Mouse (Mus musculus) left cerebral cortex, postnatal 4 days (tissue): Measurements from ENCODE around the gene Gm10160. TPM values are rescaled to one million over a fixed set of nuclear protein-coding genes. Genes with fewer than 3 reads are reported as not detected.
A peak's percentile ranks its signal among the peaks of the same experiment; 100 is the strongest.

Source experiments
- DNase-seq: peaks from one replicate; pipeline ENCODE4 v3.0.0-alpha.2; 2022
- intact Hi-C: fragments of 180-260 bp; cut with DNase I; formaldehyde crosslinking; loops from one replicate; pipeline ENCODE4 v1.15.1; 2025
- total RNA-seq, 2 experiments: library from RNA; stranded (reverse); gene quantifications; 2 replicates each; pipeline ENCODE4 v1.2.3; 2021

The Gm10160 gene
- total RNA-seq, 2 experiments from 2014 or later = not detected

DNA sequence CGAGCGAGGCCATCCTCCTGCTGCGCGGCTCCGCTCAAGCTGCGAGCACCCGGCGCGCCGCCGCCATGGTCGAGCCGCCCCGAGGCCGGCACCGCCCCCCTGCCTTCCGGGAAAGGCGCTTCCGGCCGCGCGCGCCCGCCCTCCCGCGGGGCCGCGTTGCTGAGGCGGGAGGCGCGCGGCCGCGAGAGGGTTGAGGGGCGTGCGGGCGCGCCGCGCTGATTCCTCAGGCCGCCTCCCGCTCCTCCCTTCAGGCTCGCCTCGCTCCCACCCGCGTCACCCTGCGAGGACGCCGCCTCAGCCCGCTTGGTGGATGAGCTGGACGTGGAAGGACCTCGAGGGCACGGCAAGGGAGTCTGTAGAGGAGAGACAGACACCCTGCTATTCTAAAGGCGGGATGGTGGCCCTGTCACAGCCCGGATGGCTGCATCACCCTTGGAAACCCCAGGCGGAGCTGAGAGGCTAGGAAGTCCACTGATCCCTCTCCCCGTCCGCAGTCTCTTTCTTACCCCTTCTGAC is 26.2 kb downstream of the Gm10160 start, which contains the start of gene Btbd1:
Gene Btbd1, minus strand, starts transcription at position 53 of the 516 bp plus-strand sequence.
- intact Hi-C loops = no loop called here

DNA sequence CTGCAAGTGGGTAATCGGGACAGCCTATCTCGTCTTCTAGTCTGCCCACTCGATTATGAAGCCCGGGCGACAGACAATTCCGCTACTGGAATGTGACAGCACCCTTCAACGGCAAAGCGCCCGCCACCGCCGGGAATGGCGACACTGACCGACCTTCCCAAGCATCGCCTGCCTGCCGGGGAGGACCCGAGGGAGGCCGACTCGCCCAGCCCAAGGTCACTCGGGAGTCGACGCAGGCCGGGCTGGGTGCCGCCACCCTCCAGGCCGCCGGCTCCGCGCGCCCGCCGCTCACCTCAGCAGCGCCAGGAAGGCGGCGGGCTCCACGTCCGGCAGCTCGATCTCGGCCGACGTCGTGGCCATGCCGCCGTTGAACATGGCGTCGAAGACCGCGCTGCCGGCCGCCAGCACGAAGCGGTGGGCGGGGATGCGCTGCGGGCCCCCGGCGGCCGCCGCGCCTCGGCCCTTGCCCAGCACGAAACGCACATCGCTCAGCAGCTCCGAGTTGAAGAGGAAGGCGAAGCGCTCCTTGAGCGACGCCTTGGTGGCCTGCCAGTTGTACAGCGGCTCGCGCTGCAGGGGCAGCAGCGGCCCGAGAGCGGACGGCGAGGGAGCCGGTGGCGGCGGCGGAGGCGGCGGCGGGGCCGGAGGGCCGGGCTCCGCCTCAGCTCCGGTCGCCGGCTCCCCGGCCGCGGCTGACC is 26.8 kb downstream of the Gm10160 start:
- intact Hi-C loops = no loop called here
- DNase-seq = peak; percentile 67

More for the DNA sequence above, 26.2 kb downstream of the Gm10160 start, which contains the start of gene Btbd1:
- DNase-seq = peak; percentile 83

DNA sequence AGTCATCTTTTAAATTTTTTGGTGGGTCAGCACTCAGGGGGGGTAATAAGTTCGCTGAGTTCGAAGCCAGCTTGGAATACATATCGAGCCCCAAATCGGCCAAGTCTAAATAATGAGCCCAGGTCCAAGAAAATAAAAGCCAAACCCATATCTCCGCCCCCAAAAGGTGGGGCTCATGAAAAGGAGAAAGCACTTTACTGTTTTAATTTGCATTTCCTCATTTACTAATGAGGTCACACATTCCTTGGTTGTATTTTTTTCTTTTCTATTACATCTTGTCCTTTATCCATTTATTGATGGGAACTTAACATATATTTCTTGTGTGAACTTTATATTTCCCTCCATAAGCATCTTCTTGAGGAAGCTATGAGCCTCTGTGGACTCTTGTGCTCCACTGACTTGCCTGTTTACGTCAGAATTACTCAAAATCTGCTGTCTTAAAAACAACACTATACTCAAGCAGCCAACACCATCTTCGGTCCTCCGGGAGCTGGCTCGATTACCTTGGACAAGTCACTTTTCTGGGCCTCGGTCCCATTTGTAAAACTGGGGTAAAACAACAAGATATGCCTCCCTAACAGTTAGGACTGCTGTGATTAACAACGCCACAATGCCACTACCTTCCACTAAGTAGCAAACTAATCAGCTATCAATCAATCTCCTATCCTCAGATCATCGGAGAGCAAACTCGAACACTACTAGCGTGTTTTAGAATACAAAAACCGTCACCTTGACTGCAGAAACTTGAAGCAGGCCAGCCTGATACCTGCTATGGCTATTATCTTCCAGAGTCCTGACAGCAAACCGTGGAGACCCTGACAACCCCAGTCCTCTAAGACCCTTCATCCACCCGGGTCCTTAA is 27.6 kb downstream of the Gm10160 start:
- intact Hi-C loops = no loop called here
- no peak for DNase-seq

DNA sequence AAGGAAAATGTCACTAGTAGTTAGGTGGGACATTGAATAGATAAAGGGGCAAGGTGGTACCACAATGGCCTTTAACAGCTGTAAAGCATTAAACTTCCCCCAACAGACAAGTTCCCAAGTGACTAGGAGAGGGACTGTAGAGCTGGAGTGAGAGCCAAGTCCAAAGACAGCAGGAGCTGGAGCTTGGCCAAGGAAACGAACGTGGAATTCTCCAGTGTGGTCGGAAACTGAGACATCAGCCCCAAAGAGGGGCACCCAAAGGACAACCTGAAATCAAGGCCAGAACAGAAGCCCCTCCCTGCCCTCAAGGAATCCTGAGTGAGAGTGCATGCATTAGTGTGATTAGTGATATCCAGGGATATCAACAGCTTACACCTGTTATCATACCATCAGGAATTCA is 30.2 kb downstream of the Gm10160 start:
- DNase-seq = peak; percentile 36
- intact Hi-C loops = no loop called here

DNA sequence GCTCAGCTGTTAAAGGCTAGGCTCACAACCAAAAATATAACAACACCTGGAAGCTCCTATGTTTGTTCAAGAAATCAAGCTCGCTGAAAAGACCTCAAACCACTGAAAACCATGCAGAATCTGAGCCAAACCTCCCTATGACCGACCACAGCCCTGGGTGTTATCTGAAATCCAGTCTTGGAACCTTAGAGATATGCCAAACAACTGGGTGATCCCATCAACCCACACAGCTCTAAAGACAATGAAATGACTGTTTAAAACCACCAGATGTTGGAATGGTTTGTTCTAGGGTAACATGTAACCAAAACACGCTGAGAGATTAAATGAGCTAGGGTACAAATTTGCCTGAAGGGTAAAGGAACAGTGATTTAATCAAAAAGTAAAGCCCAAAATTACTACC is 30.7 kb downstream of the Gm10160 start:
- no peak for DNase-seq
- intact Hi-C loops = no loop called here

DNA sequence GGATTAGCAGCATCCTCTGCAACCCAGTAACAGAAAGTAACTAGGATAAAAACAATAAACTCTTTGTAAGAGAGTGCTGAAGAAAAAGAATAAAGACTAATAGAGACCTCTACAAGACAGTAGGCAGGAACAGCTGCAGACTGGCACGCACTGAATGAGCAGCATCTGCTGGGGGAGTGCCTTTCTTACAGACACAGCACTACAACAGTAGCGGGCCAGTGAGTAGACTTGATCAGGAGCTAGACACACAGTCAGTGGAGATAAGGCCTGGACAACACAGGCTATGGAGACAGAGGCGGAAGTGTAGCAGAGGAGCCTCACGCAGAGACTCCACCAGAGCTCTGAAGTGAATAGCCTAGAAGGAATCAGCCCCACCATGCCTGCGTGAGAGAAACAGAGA is 49.5 kb downstream of the Gm10160 start:
- intact Hi-C loops = no loop called here
- DNase-seq = no peak

Other genes starting within 250 kb of the Gm10160 start
- gene Homer2, start 148.3 kb downstream of the Gm10160 start, total RNA-seq = 10 to 100 TPM; 51.8 to 54.3 TPM
- 10 to 100 TPM; 54.5 to 61.9 TPM for gene Ramac, start 92.9 kb downstream of the Gm10160 start, total RNA-seq
- gene 3110040N11Rik, start 66.3 kb downstream of the Gm10160 start, total RNA-seq = 10 to 100 TPM; 41.1 to 49.1 TPM
- 100 to 1,000 TPM; 130 to 133 TPM for gene Btbd1, start 26.4 kb downstream of the Gm10160 start, total RNA-seq
- 10 to 100 TPM; 13.9 to 14.1 TPM for gene Tm6sf1, start 3.2 kb upstream of the Gm10160 start, total RNA-seq
- gene Hdgfl3, start 78.7 kb upstream of the Gm10160 start, total RNA-seq = 100 to 1,000 TPM; 124 to 126 TPM
- not detected for gene Bnc1, start 136.5 kb upstream of the Gm10160 start, total RNA-seq